7 mouse cellular contexts compared by ENCODE assay signal in genomic region chr12:84450718-84451646, GRCm38 (mm10). TPM values are rescaled to one million over a fixed set of nuclear protein-coding genes. Genes with fewer than 3 reads are reported as not detected.
DNase-seq lines count a peak whose midpoint lies in the region; ATAC-seq lines count a peak whose summit lies in the region.

TSS of gene Aldh6a1 (minus strand) at chr12:84451004.
TSS of gene Lin52 (plus strand) at chr12:84451422.

- H3K27me3 ChIP-seq in embryonic facial prominence, embryonic 11.5 days (ENCODE audit: control insufficient read depth, insufficient read depth, low read length): no peaks in the 10 kb centered on the region
- no peaks in the 10 kb centered on the region for H3K27me3 ChIP-seq in limb, embryonic 10.5 days (ENCODE audit: low read depth, poor library complexity, severe bottlenecking)
- peaks cover 6% of the 10 kb centered on the region; the same call in 1 of the 2 replicates for H3K27me3 ChIP-seq in midbrain, embryonic 13.5 days

- H3K9me3 ChIP-seq in embryonic facial prominence, embryonic 11.5 days (replicated peaks; ENCODE audit: control insufficient read depth, low read length): no peaks in the 10 kb centered on the region
- H3K9me3 ChIP-seq in limb, embryonic 10.5 days (replicated peaks): no peaks in the 10 kb centered on the region
- H3K9me3 ChIP-seq in midbrain, embryonic 13.5 days: no peaks in the 10 kb centered on the region

- H3K36me3 ChIP-seq in embryonic facial prominence, embryonic 11.5 days (replicated peaks; ENCODE audit: control insufficient read depth, insufficient read depth, low read depth, low read length): no peaks in the 10 kb centered on the region
- H3K36me3 ChIP-seq in limb, embryonic 10.5 days: no peaks in the 10 kb centered on the region
- no peaks in the 10 kb centered on the region for H3K36me3 ChIP-seq in midbrain, embryonic 13.5 days

- peak; percentile 100 for ATAC-seq in embryonic facial prominence, embryonic 11.5 days (replicated peaks; ENCODE audit: insufficient number of reproducible peaks, low FRiP score, low TSS enrichment, low read depth)
- ATAC-seq in granulocyte monocyte progenitor cell, adult 5-6 weeks (replicated peaks; ENCODE audit: poor library complexity, severe bottlenecking): peak; percentile 89
- peak; percentile 99 for ATAC-seq in midbrain, embryonic 13.5 days

- peak within 1 kb of the TSS; percentile 63 for H3K9ac ChIP-seq in embryonic facial prominence, embryonic 11.5 days (replicated peaks; ENCODE audit: low read length)
- peak within 1 kb of the TSS; percentile 74 for H3K9ac ChIP-seq in midbrain, embryonic 13.5 days (replicated peaks)

- DNase-seq in adrenal gland, postnatal 14 days: peak; percentile 97
- peak; percentile 100 for DNase-seq in embryonic facial prominence, embryonic 11.5 days (ENCODE audit: low spot score)
- peak; percentile 100 for DNase-seq in kidney, adult 11 months
- DNase-seq in limb, embryonic 10.5 days (ENCODE audit: low spot score): peak; percentile 92
- DNase-seq in spleen, adult 12 weeks (ENCODE audit: low spot score): peak; percentile 91

- no peak within 1 kb of the TSS for H3K27ac ChIP-seq in embryonic facial prominence, embryonic 11.5 days (replicated peaks; ENCODE audit: low read depth, low read length)
- peak within 1 kb of the TSS; percentile 80 for H3K27ac ChIP-seq in limb, embryonic 10.5 days
- H3K27ac ChIP-seq in midbrain, embryonic 13.5 days: peak within 1 kb of the TSS; percentile 55

- WGBS in embryonic facial prominence, embryonic 11.5 days: under 1% methylated on average over 48 of the region's 49 CpGs
- WGBS in limb, embryonic 10.5 days: under 1% methylated on average over 48 of the region's 49 CpGs
- WGBS in midbrain, embryonic 13.5 days: under 1% methylated on average over 49 of the region's 49 CpGs

- H3K4me1 ChIP-seq in embryonic facial prominence, embryonic 11.5 days (ENCODE audit: control insufficient read depth, insufficient read depth, low read length): no peaks in the 10 kb centered on the region
- H3K4me1 ChIP-seq in limb, embryonic 10.5 days: peaks cover 20% of the 10 kb centered on the region
- peaks cover 25% of the 10 kb centered on the region for H3K4me1 ChIP-seq in midbrain, embryonic 13.5 days (replicated peaks)

- peak within 1 kb of the TSS; percentile 60 for H3K4me3 ChIP-seq in embryonic facial prominence, embryonic 11.5 days (ENCODE audit: low read depth, low read length)
- H3K4me3 ChIP-seq in limb, embryonic 10.5 days: peak within 1 kb of the TSS; percentile 78
- peak within 1 kb of the TSS; percentile 66 for H3K4me3 ChIP-seq in midbrain, embryonic 13.5 days (replicated peaks)

- peak within 1 kb of the TSS; percentile 91 for H3K4me2 ChIP-seq in embryonic facial prominence, embryonic 11.5 days (ENCODE audit: low read depth, low read length)
- peak within 1 kb of the TSS; percentile 97 for H3K4me2 ChIP-seq in midbrain, embryonic 13.5 days (replicated peaks)

RNA-seq across cellular contexts. Expression of gene Aldh6a1, which starts in this region (rescaled TPM):
- 232 and 242 TPM in 2 replicates for total RNA-seq in adrenal gland, postnatal 14 days (2021)
- polyA plus RNA-seq in embryonic facial prominence, embryonic 11.5 days (2014; fragmentation: Nextera tagmentation; extraction: Ambion mirVana): 31.4 and 33.5 TPM in 2 replicates
- total RNA-seq in granulocyte monocyte progenitor cell, adult 5-6 weeks (2014; fragmentation: Nextera tagmentation): 10.4 and 13.2 TPM in 2 replicates
- 8.0 and 10.9 TPM in 2 replicates for total RNA-seq in granulocyte monocyte progenitor cell, adult 5-6 weeks (2017)
- 13.2 and 20.6 TPM in 2 replicates for polyA plus RNA-seq in limb, embryonic 10.5 days (2016; fragmentation: Nextera tagmentation; extraction: Ambion mirVana)
- 28.9 and 29.9 TPM in 2 replicates for polyA plus RNA-seq in midbrain, embryonic 13.5 days (2015; fragmentation: Nextera tagmentation; extraction: Ambion mirVana)

RNA-seq across cellular contexts. Expression of gene Lin52, which starts in this region (rescaled TPM):
- total RNA-seq in adrenal gland, postnatal 14 days (2021): 11.6 and 15.2 TPM in 2 replicates
- 35.8 and 36.1 TPM in 2 replicates for polyA plus RNA-seq in embryonic facial prominence, embryonic 11.5 days (2014; fragmentation: Nextera tagmentation; extraction: Ambion mirVana)
- 13.3 and 19.3 TPM in 2 replicates for total RNA-seq in granulocyte monocyte progenitor cell, adult 5-6 weeks (2014; fragmentation: Nextera tagmentation)
- total RNA-seq in granulocyte monocyte progenitor cell, adult 5-6 weeks (2017): 11.1 and 24.3 TPM in 2 replicates
- polyA plus RNA-seq in limb, embryonic 10.5 days (2016; fragmentation: Nextera tagmentation; extraction: Ambion mirVana): 25.8 and 29.2 TPM in 2 replicates
- 38.6 and 41.3 TPM in 2 replicates for polyA plus RNA-seq in midbrain, embryonic 13.5 days (2015; fragmentation: Nextera tagmentation; extraction: Ambion mirVana)

Comparison
In these comparisons a context has a peak if more than half of its experiments do, and no peak if none do; other contexts are left out.
1. RNA of gene Aldh6a1 (total RNA-seq): 232 to 242 TPM in adrenal gland, postnatal 14 days; 8.0 to 13.2 TPM in granulocyte monocyte progenitor cell, adult 5-6 weeks; every median in the first group is over 10 times any median in the second.
2. Peak in every context shown above with its lines, with median percentiles within 50 percentile points of each other: DNase-seq, ATAC-seq and H3K4me3 ChIP-seq.